Mouse (Mus musculus) Patski (cell line): ENCODE measurements at regions not wholly inside any gene's neighbourhood (a gene's known extent, or its start where the extent isn't known, plus 50 kb on each side); places are given as distances from the start of the nearest gene placed in this dataset.

Experiments used
- ATAC-seq: fragments of 100-300 bp; one replicate; pipeline ENCODE4 v1.8.0; 2021
- CTCF ChIA-PET: fragments of 350-600 bp; sonication (Branson Sonifier 250); formaldehyde crosslinking; loops from one replicate; lab custom pipeline; 2022; ENCODE audit warnings: inconsistent platforms; lab: Charles Lee
- POLR2A ChIA-PET: fragments of 350-600 bp; sonication (Branson Sonifier 250); formaldehyde crosslinking; loops from one replicate; lab custom pipeline; 2022; ENCODE audit warnings: antibody characterized with exemption, inconsistent platforms; lab: Charles Lee
- DNase-seq: peaks from one replicate; pipeline ENCODE4 v3.0.0-alpha.2; 2011; ENCODE audit warnings: low read depth, low spot score
- H3K27me3 ChIP-seq: fragments of 371-371 bp; one replicate; pipeline ENCODE4 v1.5.1; 2021
- CTCF ChIP-seq: fragments of 100-300 bp; IDR thresholded peaks from one replicate; pipeline ENCODE4 v1.5.1; 2021
- in situ Hi-C: fragments of 300-500 bp; cut with MboI; formaldehyde crosslinking; loops from 3 replicates; pipeline ENCODE4 v1.11.1; 2018; ENCODE audit warnings: low pct_unique_long_range_greater_than_20kb, mixed read lengths

- ATAC-seq (no peak), DNase-seq (no peak)
- ChIA-PET POLR2A (no interaction called here), CTCF (no interaction called here)
- peaks cover 9% of the 10 kb centered on the region for H3K27me3 ChIP-seq
- in situ Hi-C loops: no loop called here
- no peak for TF ChIP-seq CTCF
Observed at GRCm38 (mm10) chr5:47115882-47116281, 867.1 kb upstream of the Slit2 start.

GRCm38 (mm10) chr5:47095703-47096102 is 887.2 kb upstream of the Slit2 start:
- POLR2A ChIA-PET: no interaction called here
- DNase-seq (no peak), ATAC-seq (no peak)
- CTCF ChIA-PET: no interaction called here
- in situ Hi-C loops: no loop called here
- no peak for TF ChIP-seq CTCF
- peaks cover 26% of the 10 kb centered on the region for H3K27me3 ChIP-seq

GRCm38 (mm10) chr5:47052942-47053341 is 930.0 kb upstream of the Slit2 start:
- ATAC-seq: no peak
- in situ Hi-C loops: no loop called here
- peaks cover 10% of the 10 kb centered on the region for H3K27me3 ChIP-seq
- DNase-seq: no peak
- ChIA-PET CTCF (no interaction called here), POLR2A (no interaction called here)
- no peak for TF ChIP-seq CTCF

GRCm38 (mm10) chr5:47036752-47037151 is 946.2 kb upstream of the Slit2 start:
- H3K27me3 ChIP-seq: peaks cover 25% of the 10 kb centered on the region
- ATAC-seq (no peak), DNase-seq (no peak)
- in situ Hi-C loops: no loop called here
- ChIA-PET CTCF (interaction anchor here (0.9 kb wide), 1 partner anchor 22 kb away, joined by 3 read pairs; no protein-coding TSS in a partner anchor), POLR2A (no interaction called here)
- peak; percentile 35 for TF ChIP-seq CTCF

- TF ChIP-seq CTCF: no peak
- CTCF ChIA-PET: no interaction called here
- DNase-seq: no peak
- in situ Hi-C loops: no loop called here
- POLR2A ChIA-PET: no interaction called here
- no peak for ATAC-seq
- peaks cover 31% of the 10 kb centered on the region for H3K27me3 ChIP-seq
Observed at GRCm38 (mm10) chr5:47034021-47034420, 948.9 kb upstream of the Slit2 start.

GRCm38 (mm10) chr5:47014351-47014750 is 968.6 kb upstream of the Slit2 start:
- in situ Hi-C loops: loop anchor here (25.0 kb wide), 1 partner anchor 973 kb away; the partner anchor contains the start of gene Slit2
- ChIA-PET POLR2A (no interaction called here), CTCF (interaction anchor here (0.6 to 1.5 kb wide), 8 partner anchors 10 to 966 kb away, joined by 3 to 4 read pairs (median 3); no protein-coding TSS in a partner anchor)
- DNase-seq (no peak), ATAC-seq (no peak)
- H3K27me3 ChIP-seq: peaks cover 3% of the 10 kb centered on the region
- TF ChIP-seq CTCF: peak; percentile 61

- no peak for ATAC-seq
- TF ChIP-seq CTCF: no peak
- POLR2A ChIA-PET: no interaction called here
Observed at GRCm38 (mm10) chr5:46992557-46992956, 990.4 kb upstream of the Slit2 start.

GRCm38 (mm10) chr5:46986519-46986918 is 996.4 kb upstream of the Slit2 start:
- POLR2A ChIA-PET: no interaction called here

More at GRCm38 (mm10) chr5:46992557-46992956, 990.4 kb upstream of the Slit2 start:
- in situ Hi-C loops: no loop called here
- peaks cover 20% of the 10 kb centered on the region for H3K27me3 ChIP-seq
- DNase-seq: no peak
- CTCF ChIA-PET: no interaction called here

GRCm38 (mm10) chr5:46980326-46980725 is 1002.6 kb upstream of the Slit2 start:
- in situ Hi-C loops: no loop called here
- no peak for DNase-seq
- POLR2A ChIA-PET: no interaction called here
- CTCF ChIA-PET: interaction anchor here (0.7 kb wide), 1 partner anchor 1306 kb away, joined by 3 read pairs; no protein-coding TSS in a partner anchor
- no peak for ATAC-seq
- TF ChIP-seq CTCF: peak; percentile 11
- H3K27me3 ChIP-seq: peaks cover 9% of the 10 kb centered on the region

More at GRCm38 (mm10) chr5:46986519-46986918, 996.4 kb upstream of the Slit2 start:
- no peak for TF ChIP-seq CTCF
- DNase-seq (no peak), ATAC-seq (no peak)
- H3K27me3 ChIP-seq: peaks cover 18% of the 10 kb centered on the region
- CTCF ChIA-PET: interaction anchor here (1.1 to 1.5 kb wide), 3 partner anchors 9 to 28 kb away, joined by 3 read pairs; no protein-coding TSS in a partner anchor
- in situ Hi-C loops: no loop called here

GRCm38 (mm10) chr5:46968870-46969436 is 1014.0 kb upstream of the Slit2 start:
- ATAC-seq (no peak), DNase-seq (no peak)
- no peak for TF ChIP-seq CTCF
- CTCF ChIA-PET: no interaction called here
- POLR2A ChIA-PET: no interaction called here
- in situ Hi-C loops: no loop called here
- H3K27me3 ChIP-seq: no peaks in the 10 kb centered on the region

GRCm38 (mm10) chr5:46960749-46961148 is 1022.2 kb upstream of the Slit2 start:
- POLR2A ChIA-PET: no interaction called here
- CTCF ChIA-PET: no interaction called here
- DNase-seq (no peak), ATAC-seq (no peak)
- H3K27me3 ChIP-seq: no peaks in the 10 kb centered on the region
- no peak for TF ChIP-seq CTCF
- in situ Hi-C loops: no loop called here
